Mouse (Mus musculus) neural tube, embryonic 14.5 days (tissue): ENCODE measurements around the gene Zfp326. TPM values are rescaled to one million over a fixed set of nuclear protein-coding genes. Genes with fewer than 3 reads are reported as not detected.

ENCODE experiments used
- ATAC-seq: fragments of 200-750 bp; cut with Nextera tagmentation; 2 replicates; pipeline ENCODE4 v1.8.0; 2017; ENCODE audit warnings: low read depth, mild to moderate bottlenecking, moderate TSS enrichment, moderate library complexity
- H3K27ac ChIP-seq: fragments of 300-500 bp; sonication (generic); 2 replicates; pipeline ENCODE4 v1.5.1; 2014; ENCODE audit warnings: low read depth, mild to moderate bottlenecking, control low read depth, low read length, moderate library complexity, mixed read lengths
- H3K27me3 ChIP-seq: fragments of 300-500 bp; sonication (generic); 2 replicates; pipeline ENCODE4 v1.6.1; 2014; ENCODE audit warnings: low read length; ENCODE audit not compliant: control insufficient read depth, insufficient read depth
- H3K36me3 ChIP-seq: fragments of 300-500 bp; sonication (generic); 2 replicates; pipeline ENCODE4 v1.6.1; 2014; ENCODE audit warnings: low read length, mixed read lengths; ENCODE audit not compliant: control insufficient read depth, insufficient read depth
- H3K4me1 ChIP-seq: fragments of 300-500 bp; sonication (generic); 2 replicates; pipeline ENCODE4 v1.6.1; 2014; ENCODE audit warnings: low read length; ENCODE audit not compliant: control insufficient read depth, insufficient read depth
- H3K4me2 ChIP-seq: fragments of 300-500 bp; sonication (generic); 2 replicates; pipeline ENCODE4 v1.6.1; 2014; ENCODE audit warnings: mild to moderate bottlenecking, low read depth, low read length, control low read depth
- H3K4me3 ChIP-seq: fragments of 300-500 bp; sonication (generic); 2 replicates; pipeline ENCODE4 v1.5.1; 2014; ENCODE audit warnings: low read depth, low read length, control low read depth, mixed read lengths
- H3K9ac ChIP-seq: fragments of 300-500 bp; sonication (generic); replicated peaks from 2 replicates; pipeline ENCODE4 v1.6.1; 2014; ENCODE audit warnings: low read depth, mild to moderate bottlenecking, control low read depth, low read length, mixed read lengths
- H3K9me3 ChIP-seq: fragments of 300-500 bp; sonication (generic); 2 replicates; pipeline ENCODE4 v1.6.1; 2016; ENCODE audit warnings: low read length; ENCODE audit not compliant: control insufficient read depth
- WGBS: fragments of 180-500 bp; shearing (Covaris S2); extraction: QIAGEN DNeasy Blood & Tissue Kit; methylation state at CpG from one replicate; pipeline ENCODE4 v1.1.7; 2014; 5-methylcytosine and 5-hydroxymethylcytosine counted together
- polyA plus RNA-seq: library from polyadenylated mRNA; unstranded; fragments of >200 nt; fragmentation: Nextera tagmentation; extraction: Ambion mirVana; gene quantifications from 2 replicates; pipeline ENCODE4 v1.2.1, GENCODE M21; 2014

Gene Zfp326
- polyA plus RNA-seq, 1 experiment from 2014 or later: 51.7 TPM

- Histone ChIP-seq H3K36me3 (peaks cover 35% of the 10 kb centered on the region), H3K27me3 (no peaks in the 10 kb centered on the region), H3K4me3 (no peak overlapping the region), H3K4me2 (no peak overlapping the region), H3K4me1 (no peaks in the 10 kb centered on the region), H3K9me3 (no peaks in the 10 kb centered on the region), H3K9ac (no peak overlapping the region), H3K27ac (no peak overlapping the region)
- 81% methylated on average over 5 of the region's 5 CpGs for WGBS
- ATAC-seq: no peak; the same call in 1 of the 2 replicates
These were observed 35.1 kb downstream of the Zfp326 start for GRCm38 (mm10) chr5:105911498-105911897.

- Histone ChIP-seq H3K4me2 (no peak overlapping the region), H3K9me3 (no peaks in the 10 kb centered on the region), H3K4me1 (peaks cover 6% of the 10 kb centered on the region; the same call in 1 of the 2 replicates), H3K9ac (no peak overlapping the region), H3K4me3 (no peak overlapping the region), H3K27ac (no peak overlapping the region), H3K36me3 (peaks cover 16% of the 10 kb centered on the region), H3K27me3 (no peaks in the 10 kb centered on the region)
- ATAC-seq: no peak
- 89% methylated on average over 3 of the region's 3 CpGs for WGBS
These were observed 41.0 kb downstream of the Zfp326 start for GRCm38 (mm10) chr5:105917398-105917797.

GRCm38 (mm10) chr5:105918289-105918688 is 41.9 kb downstream of the Zfp326 start:
- Histone ChIP-seq H3K9ac (no peak overlapping the region), H3K36me3 (peaks cover 9% of the 10 kb centered on the region), H3K4me1 (peaks cover 14% of the 10 kb centered on the region), H3K9me3 (no peaks in the 10 kb centered on the region), H3K27me3 (no peaks in the 10 kb centered on the region), H3K27ac (no peak overlapping the region), H3K4me2 (no peak overlapping the region), H3K4me3 (no peak overlapping the region)
- no peak for ATAC-seq
- 86% methylated on average over 6 of the region's 6 CpGs for WGBS

- no peak overlapping the region for H3K27ac ChIP-seq
- peak; percentile 82 for ATAC-seq
- 15% methylated on average over 12 of the region's 12 CpGs for WGBS
- no peak overlapping the region for H3K9ac ChIP-seq
- no peak overlapping the region for H3K4me2 ChIP-seq
- no peaks in the 10 kb centered on the region for H3K9me3 ChIP-seq
- H3K4me1 ChIP-seq: peaks cover 14% of the 10 kb centered on the region
- H3K36me3 ChIP-seq: no peaks in the 10 kb centered on the region
- no peaks in the 10 kb centered on the region for H3K27me3 ChIP-seq
- H3K4me3 ChIP-seq: no peak overlapping the region
These were observed 46.6 kb downstream of the Zfp326 start for GRCm38 (mm10) chr5:105922818-105923487.

GRCm38 (mm10) chr5:105924347-105924746 is 48.0 kb downstream of the Zfp326 start:
- no peaks in the 10 kb centered on the region for H3K36me3 ChIP-seq
- ATAC-seq: no peak
- no peak overlapping the region for H3K4me3 ChIP-seq
- H3K9me3 ChIP-seq: no peaks in the 10 kb centered on the region
- no peak overlapping the region for H3K9ac ChIP-seq
- no peak overlapping the region for H3K27ac ChIP-seq
- WGBS: 92% methylated on average over 8 of the region's 8 CpGs
- H3K4me2 ChIP-seq: no peak overlapping the region
- H3K4me1 ChIP-seq: peaks cover 14% of the 10 kb centered on the region
- no peaks in the 10 kb centered on the region for H3K27me3 ChIP-seq

GRCm38 (mm10) chr5:105925568-105926255 is 49.3 kb downstream of the Zfp326 start:
- Histone ChIP-seq H3K9ac (no peak overlapping the region), H3K4me2 (no peak overlapping the region), H3K9me3 (no peaks in the 10 kb centered on the region), H3K27me3 (no peaks in the 10 kb centered on the region), H3K27ac (no peak overlapping the region), H3K4me3 (no peak overlapping the region), H3K36me3 (no peaks in the 10 kb centered on the region), H3K4me1 (peaks cover 14% of the 10 kb centered on the region)
- 65% methylated on average over 14 of the region's 14 CpGs for WGBS
- ATAC-seq: no peak

- Histone ChIP-seq H3K27me3 (no peaks in the 10 kb centered on the region), H3K4me2 (no peak overlapping the region), H3K4me1 (no peaks in the 10 kb centered on the region), H3K9ac (no peak overlapping the region), H3K36me3 (no peaks in the 10 kb centered on the region), H3K4me3 (no peak overlapping the region), H3K9me3 (no peaks in the 10 kb centered on the region), H3K27ac (no peak overlapping the region)
- 39% methylated on average over 3 of the region's 3 CpGs for WGBS
- 0 out of 2 replicates have a peak, but pooled peaks have one; percentile 5 for ATAC-seq
These were observed 53.9 kb downstream of the Zfp326 start for GRCm38 (mm10) chr5:105930282-105930681.

DNA sequence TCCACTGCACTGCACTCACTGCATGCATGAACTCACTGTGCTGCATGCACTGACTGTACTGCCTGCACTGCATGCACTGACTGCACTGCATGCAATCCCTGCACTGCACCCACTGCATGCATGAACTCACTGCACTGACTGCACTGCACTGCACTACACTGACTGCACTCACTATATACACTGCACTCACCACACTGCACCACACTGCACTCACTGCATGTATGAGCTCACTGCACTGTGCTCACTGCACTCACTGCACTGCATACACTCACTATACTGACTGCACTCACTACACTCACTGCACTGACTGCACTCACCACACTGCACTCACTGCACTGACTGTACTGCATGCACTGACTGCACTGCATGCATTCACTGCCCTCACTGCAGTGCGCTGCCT is 56.0 kb downstream of the Zfp326 start:
- Histone ChIP-seq H3K27ac (no peak overlapping the region), H3K4me1 (no peaks in the 10 kb centered on the region), H3K4me2 (no peak overlapping the region), H3K36me3 (no peaks in the 10 kb centered on the region), H3K9me3 (no peaks in the 10 kb centered on the region), H3K9ac (no peak overlapping the region), H3K27me3 (no peaks in the 10 kb centered on the region), H3K4me3 (no peak overlapping the region)
- 100% methylated on average over 1 of the region's 1 CpGs for WGBS
- peak; percentile 34; the same call in 1 of the 2 replicates for ATAC-seq

GRCm38 (mm10) chr5:105941951-105942350 is 65.6 kb downstream of the Zfp326 start:
- Histone ChIP-seq H3K9me3 (no peaks in the 10 kb centered on the region), H3K36me3 (no peaks in the 10 kb centered on the region), H3K9ac (no peak overlapping the region), H3K4me1 (no peaks in the 10 kb centered on the region), H3K27me3 (no peaks in the 10 kb centered on the region), H3K27ac (no peak overlapping the region), H3K4me3 (no peak overlapping the region), H3K4me2 (no peak overlapping the region)
- WGBS: 93% methylated on average over 2 of the region's 2 CpGs
- ATAC-seq: no peak
